Mouse (Mus musculus) forebrain, embryonic 11.5 days (tissue): Measurements from ENCODE around the gene Olfml1. TPM values are rescaled to one million over a fixed set of nuclear protein-coding genes. Genes with fewer than 3 reads are reported as not detected.

Source experiments
- ATAC-seq: fragments of 200-750 bp; cut with Nextera tagmentation; replicated peaks from 2 replicates; pipeline ENCODE4 v1.8.0; 2017; ENCODE audit warnings: moderate TSS enrichment; ENCODE audit not compliant: low FRiP score
- DNase-seq: peaks from one replicate; pipeline ENCODE4 v3.0.0-alpha.2; 2017; ENCODE audit warnings: low spot score
- H3K27ac ChIP-seq: fragments of 300-500 bp; sonication (generic); 2 replicates; pipeline ENCODE4 v1.5.1; 2014; ENCODE audit warnings: low read depth, low read length
- H3K27me3 ChIP-seq: fragments of 300-500 bp; sonication (generic); 2 replicates; pipeline ENCODE4 v1.6.1; 2014; ENCODE audit warnings: mild to moderate bottlenecking, low read length, mixed read lengths; ENCODE audit not compliant: control insufficient read depth, insufficient read depth
- H3K36me3 ChIP-seq: fragments of 300-500 bp; sonication (generic); 2 replicates; pipeline ENCODE4 v1.6.1; 2014; ENCODE audit warnings: mild to moderate bottlenecking, low read length, moderate library complexity, mixed read lengths; ENCODE audit not compliant: control insufficient read depth, insufficient read depth
- H3K4me1 ChIP-seq: fragments of 300-500 bp; sonication (generic); replicated peaks from 2 replicates; pipeline ENCODE4 v1.6.1; 2014; ENCODE audit warnings: low read length, mixed read lengths; ENCODE audit not compliant: control insufficient read depth, insufficient read depth
- H3K4me2 ChIP-seq: fragments of 300-500 bp; sonication (generic); 2 replicates; pipeline ENCODE4 v1.6.1; 2014; ENCODE audit warnings: low read depth, mild to moderate bottlenecking, low read length, moderate library complexity, mixed read lengths; ENCODE audit not compliant: severe bottlenecking
- H3K4me3 ChIP-seq: fragments of 300-500 bp; sonication (generic); 2 replicates; pipeline ENCODE4 v1.5.1; 2014; ENCODE audit warnings: low read depth, low read length
- H3K9ac ChIP-seq: fragments of 300-500 bp; sonication (generic); 2 replicates; pipeline ENCODE4 v1.6.1; 2014; ENCODE audit warnings: low read length
- H3K9me3 ChIP-seq: fragments of 300-500 bp; sonication (generic); 2 replicates; pipeline ENCODE4 v1.6.1; 2016; ENCODE audit warnings: low read length, mixed read lengths; ENCODE audit not compliant: control insufficient read depth
- WGBS: fragments of 180-500 bp; shearing (Covaris S2); extraction: QIAGEN DNeasy Blood & Tissue Kit; methylation state at CpG from one replicate; pipeline ENCODE4 v1.1.7; 2014; 5-methylcytosine and 5-hydroxymethylcytosine counted together
- polyA plus RNA-seq: library from polyadenylated mRNA; unstranded; fragments of >200 nt; fragmentation: Nextera tagmentation; extraction: Ambion mirVana; gene quantifications from 2 replicates; pipeline ENCODE4 v1.2.1, GENCODE M21; 2014

Gene Olfml1
- polyA plus RNA-seq, 1 experiment from 2014 or later, result 6.9 TPM

- Histone ChIP-seq H3K4me2 (no peak overlapping the region), H3K27me3 (no peaks in the 10 kb centered on the region), H3K4me3 (no peak overlapping the region), H3K4me1 (no peaks in the 10 kb centered on the region), H3K36me3 (no peaks in the 10 kb centered on the region), H3K9ac (no peak overlapping the region), H3K27ac (no peak overlapping the region), H3K9me3 (no peaks in the 10 kb centered on the region)
- DNase-seq (no peak), ATAC-seq (no peak)
- WGBS, result 74% methylated on average over 4 of the region's 4 CpGs
Observed at GRCm38 (mm10) chr7:107540034-107540433, 27.2 kb upstream of the Olfml1 start.

- H3K9me3 ChIP-seq, result no peaks in the 10 kb centered on the region
- WGBS, result 69% methylated on average over 1 of the region's 1 CpGs
- no peak for DNase-seq
- H3K4me3 ChIP-seq, result no peak overlapping the region
- no peaks in the 10 kb centered on the region for H3K4me1 ChIP-seq
- no peak overlapping the region for H3K9ac ChIP-seq
- H3K36me3 ChIP-seq, result no peaks in the 10 kb centered on the region
- no peak overlapping the region for H3K27ac ChIP-seq
- H3K27me3 ChIP-seq, result no peaks in the 10 kb centered on the region
- no peak for ATAC-seq
- no peak overlapping the region for H3K4me2 ChIP-seq
Observed at GRCm38 (mm10) chr7:107545011-107545410, 22.2 kb upstream of the Olfml1 start.

GRCm38 (mm10) chr7:107547872-107548271 is 19.4 kb upstream of the Olfml1 start:
- Histone ChIP-seq H3K9ac (no peak overlapping the region), H3K4me1 (no peaks in the 10 kb centered on the region), H3K36me3 (no peaks in the 10 kb centered on the region), H3K9me3 (no peaks in the 10 kb centered on the region), H3K27me3 (no peaks in the 10 kb centered on the region), H3K4me2 (no peak overlapping the region), H3K27ac (no peak overlapping the region), H3K4me3 (no peak overlapping the region)
- WGBS, result 90% methylated on average over 3 of the region's 3 CpGs
- ATAC-seq, result no peak
- no peak for DNase-seq

- H3K36me3 ChIP-seq, result no peaks in the 10 kb centered on the region
- no peaks in the 10 kb centered on the region for H3K27me3 ChIP-seq
- no peaks in the 10 kb centered on the region for H3K4me1 ChIP-seq
- no peak overlapping the region for H3K27ac ChIP-seq
- H3K4me2 ChIP-seq, result no peak overlapping the region
- ATAC-seq, result no peak
- no peaks in the 10 kb centered on the region for H3K9me3 ChIP-seq
- H3K9ac ChIP-seq, result no peak overlapping the region
- 78% methylated on average over 1 of the region's 1 CpGs for WGBS
- DNase-seq, result no peak
- H3K4me3 ChIP-seq, result no peak overlapping the region
Observed at GRCm38 (mm10) chr7:107553461-107553860, 13.8 kb upstream of the Olfml1 start.

GRCm38 (mm10) chr7:107555906-107556305 is 11.3 kb upstream of the Olfml1 start:
- H3K9me3 ChIP-seq, result no peaks in the 10 kb centered on the region
- WGBS, result 75% methylated on average over 3 of the region's 3 CpGs
- no peak overlapping the region for H3K4me3 ChIP-seq
- H3K4me2 ChIP-seq, result no peak overlapping the region
- ATAC-seq, result no peak
- no peaks in the 10 kb centered on the region for H3K36me3 ChIP-seq
- H3K9ac ChIP-seq, result no peak overlapping the region
- no peak for DNase-seq
- H3K4me1 ChIP-seq, result no peaks in the 10 kb centered on the region
- H3K27me3 ChIP-seq, result no peaks in the 10 kb centered on the region
- no peak overlapping the region for H3K27ac ChIP-seq

GRCm38 (mm10) chr7:107560675-107561074 is 6.6 kb upstream of the Olfml1 start:
- WGBS, result 86% methylated on average over 2 of the region's 2 CpGs
- H3K4me1 ChIP-seq, result no peaks in the 10 kb centered on the region
- no peaks in the 10 kb centered on the region for H3K36me3 ChIP-seq
- ATAC-seq (no peak), DNase-seq (no peak)
- no peak overlapping the region for H3K4me3 ChIP-seq
- no peaks in the 10 kb centered on the region for H3K9me3 ChIP-seq
- no peak overlapping the region for H3K27ac ChIP-seq
- no peak overlapping the region for H3K9ac ChIP-seq
- H3K27me3 ChIP-seq, result no peaks in the 10 kb centered on the region
- no peak overlapping the region for H3K4me2 ChIP-seq

- no peak overlapping the region for H3K4me2 ChIP-seq
- H3K36me3 ChIP-seq, result no peaks in the 10 kb centered on the region
- no peaks in the 10 kb centered on the region for H3K27me3 ChIP-seq
- 84% methylated on average over 3 of the region's 3 CpGs for WGBS
- H3K9ac ChIP-seq, result no peak overlapping the region
- ATAC-seq, result no peak
- H3K9me3 ChIP-seq, result no peaks in the 10 kb centered on the region
- no peak overlapping the region for H3K27ac ChIP-seq
- H3K4me3 ChIP-seq, result no peak overlapping the region
- no peak for DNase-seq
- no peaks in the 10 kb centered on the region for H3K4me1 ChIP-seq
Observed at GRCm38 (mm10) chr7:107561584-107561983, 5.7 kb upstream of the Olfml1 start.

GRCm38 (mm10) chr7:107563727-107564126 is 3.5 kb upstream of the Olfml1 start:
- Histone ChIP-seq H3K9me3 (no peaks in the 10 kb centered on the region), H3K27ac (no peak overlapping the region), H3K9ac (no peak overlapping the region), H3K4me2 (no peak overlapping the region), H3K4me3 (no peak overlapping the region), H3K36me3 (no peaks in the 10 kb centered on the region), H3K27me3 (no peaks in the 10 kb centered on the region), H3K4me1 (no peaks in the 10 kb centered on the region)
- DNase-seq, result no peak
- WGBS, result 44% methylated on average over 2 of the region's 2 CpGs
- ATAC-seq, result no peak

GRCm38 (mm10) chr7:107567674-107568073 is 428 bp downstream of the Olfml1 start:
- H3K27ac ChIP-seq, result no peak overlapping the region
- no peak overlapping the region for H3K9ac ChIP-seq
- DNase-seq (no peak), ATAC-seq (no peak)
- H3K4me2 ChIP-seq, result no peak overlapping the region
- no peak overlapping the region for H3K4me3 ChIP-seq
- H3K4me1 ChIP-seq, result no peaks in the 10 kb centered on the region
- no peaks in the 10 kb centered on the region for H3K27me3 ChIP-seq
- H3K9me3 ChIP-seq, result no peaks in the 10 kb centered on the region
- H3K36me3 ChIP-seq, result no peaks in the 10 kb centered on the region
- WGBS, result 82% methylated on average over 5 of the region's 5 CpGs
